Mouse (Mus musculus) intestine, embryonic 15.5 days (tissue): ENCODE results near the gene Smg6. TPM values are rescaled to one million over a fixed set of nuclear protein-coding genes. Genes with fewer than 3 reads are reported as not detected.
A peak's percentile ranks its signal among the peaks of the same experiment; 100 is the strongest.

Source experiments
- ATAC-seq: fragments of 200-750 bp; cut with Nextera tagmentation; 2 replicates; pipeline ENCODE4 v1.8.0; 2017; ENCODE audit warnings: moderate TSS enrichment, moderate library complexity
- H3K27ac ChIP-seq: fragments of 300-500 bp; sonication (generic); 2 replicates; pipeline ENCODE4 v1.5.1; 2015; ENCODE audit warnings: mild to moderate bottlenecking, inconsistent platforms
- H3K27me3 ChIP-seq: fragments of 300-500 bp; sonication (generic); replicated peaks from 2 replicates; pipeline ENCODE4 v1.6.1; 2015; ENCODE audit warnings: inconsistent platforms
- H3K36me3 ChIP-seq: fragments of 300-500 bp; sonication (generic); 2 replicates; pipeline ENCODE4 v1.6.1; 2015; ENCODE audit warnings: inconsistent platforms
- H3K4me1 ChIP-seq: fragments of 300-500 bp; sonication (generic); replicated peaks from 2 replicates; pipeline ENCODE4 v1.6.1; 2015; ENCODE audit warnings: inconsistent platforms
- H3K4me2 ChIP-seq: fragments of 300-500 bp; sonication (generic); replicated peaks from 2 replicates; pipeline ENCODE4 v1.6.1; 2015; ENCODE audit warnings: mild to moderate bottlenecking, inconsistent platforms
- H3K4me3 ChIP-seq: fragments of 300-500 bp; sonication (generic); replicated peaks from 2 replicates; pipeline ENCODE4 v1.5.1; 2015; ENCODE audit warnings: inconsistent platforms
- H3K9ac ChIP-seq: fragments of 300-500 bp; sonication (generic); 2 replicates; pipeline ENCODE4 v1.6.1; 2015; ENCODE audit warnings: inconsistent platforms
- H3K9me3 ChIP-seq: fragments of 300-500 bp; sonication (generic); 2 replicates; pipeline ENCODE4 v1.6.1; 2016; ENCODE audit warnings: inconsistent platforms
- WGBS: fragments of 180-500 bp; shearing (Covaris S2); methylation state at CpG from one replicate; pipeline ENCODE4 v1.1.7; 2015; 5-methylcytosine and 5-hydroxymethylcytosine counted together
- polyA plus RNA-seq: library from polyadenylated mRNA; unstranded; fragments of >200 nt; fragmentation: Nextera tagmentation; extraction: Ambion mirVana; gene quantifications from 2 replicates; pipeline ENCODE4 v1.2.1, GENCODE M21; 2015

Smg6 gene
- polyA plus RNA-seq, 1 experiment from 2014 or later, result 12.4 TPM

DNA sequence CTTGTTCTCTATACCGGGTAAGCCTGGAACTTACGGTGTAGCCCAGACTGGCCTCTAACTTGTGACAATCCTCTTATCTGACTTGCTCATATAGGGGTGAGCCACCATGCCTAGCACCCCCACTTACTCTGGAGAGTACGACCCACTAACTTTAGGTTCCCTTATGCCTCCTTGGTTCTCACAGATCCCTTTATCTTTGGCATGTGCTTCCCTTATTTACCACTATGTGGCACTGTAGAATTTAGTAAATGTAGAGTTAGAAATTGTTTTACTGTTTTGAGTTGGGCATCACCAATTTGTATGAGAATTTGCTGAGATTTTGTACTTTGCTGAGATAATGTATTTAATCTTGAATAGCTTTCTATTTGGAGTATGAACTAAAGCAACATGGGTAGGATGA lies 20.7 kb downstream of the Smg6 start:
- Histone ChIP-seq H3K9ac (no peak overlapping the region), H3K4me1 (no peaks in the 10 kb centered on the region), H3K27ac (no peak overlapping the region), H3K36me3 (peaks cover 11% of the 10 kb centered on the region; the same call in 1 of the 2 replicates), H3K4me3 (no peak overlapping the region), H3K4me2 (no peak overlapping the region), H3K27me3 (no peaks in the 10 kb centered on the region), H3K9me3 (no peaks in the 10 kb centered on the region)
- no peak for ATAC-seq
- 73% methylated on average over 3 of the region's 3 CpGs for WGBS

DNA sequence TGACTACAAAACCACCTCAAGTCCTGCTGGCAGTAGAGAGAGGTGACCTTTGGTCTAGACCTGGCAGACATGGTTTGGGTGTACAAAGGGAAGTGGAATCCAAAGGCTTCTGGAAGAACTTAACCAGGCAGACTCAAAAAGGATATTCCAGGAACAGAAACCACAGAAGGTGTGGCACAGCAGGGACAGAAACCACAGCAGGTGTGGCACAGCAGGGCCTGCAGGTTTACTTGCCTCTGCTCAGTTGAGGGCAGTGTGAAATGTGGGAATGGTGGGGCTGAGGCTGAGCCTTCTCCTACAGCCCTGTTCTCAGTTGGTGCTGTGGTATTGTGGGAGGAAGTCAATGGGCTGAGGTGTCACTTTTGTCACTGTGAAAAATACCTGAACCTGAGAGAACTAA lies 29.3 kb downstream of the Smg6 start:
- Histone ChIP-seq H3K9ac (no peak overlapping the region), H3K4me3 (no peak overlapping the region), H3K4me1 (no peaks in the 10 kb centered on the region), H3K27ac (peak overlapping the region; percentile 78), H3K36me3 (no peaks in the 10 kb centered on the region; the same call in 1 of the 2 replicates), H3K9me3 (no peaks in the 10 kb centered on the region), H3K27me3 (no peaks in the 10 kb centered on the region), H3K4me2 (no peak overlapping the region)
- peak; percentile 91 for ATAC-seq

DNA sequence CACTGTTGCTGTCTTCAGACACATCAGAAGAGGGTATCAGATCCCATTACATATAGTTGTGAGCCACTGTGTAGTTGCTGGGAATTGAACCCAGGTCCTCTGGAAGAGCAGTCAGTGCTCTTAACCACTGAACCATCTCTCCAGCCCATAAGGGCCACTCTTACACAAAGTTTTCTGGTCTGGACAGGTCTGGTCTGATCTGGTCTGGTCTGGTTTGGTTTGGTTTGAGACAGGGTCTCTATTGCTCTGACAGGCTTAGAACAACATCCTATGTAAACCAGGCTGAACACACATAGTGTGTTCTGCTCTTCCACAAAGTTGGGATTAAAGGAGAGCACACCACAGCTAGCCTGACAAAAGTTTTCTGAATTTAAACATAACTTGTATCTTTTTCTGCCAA lies 30.4 kb downstream of the Smg6 start:
- Histone ChIP-seq H3K36me3 (no peaks in the 10 kb centered on the region), H3K27ac (no peak overlapping the region)
- no peak for ATAC-seq

DNA sequence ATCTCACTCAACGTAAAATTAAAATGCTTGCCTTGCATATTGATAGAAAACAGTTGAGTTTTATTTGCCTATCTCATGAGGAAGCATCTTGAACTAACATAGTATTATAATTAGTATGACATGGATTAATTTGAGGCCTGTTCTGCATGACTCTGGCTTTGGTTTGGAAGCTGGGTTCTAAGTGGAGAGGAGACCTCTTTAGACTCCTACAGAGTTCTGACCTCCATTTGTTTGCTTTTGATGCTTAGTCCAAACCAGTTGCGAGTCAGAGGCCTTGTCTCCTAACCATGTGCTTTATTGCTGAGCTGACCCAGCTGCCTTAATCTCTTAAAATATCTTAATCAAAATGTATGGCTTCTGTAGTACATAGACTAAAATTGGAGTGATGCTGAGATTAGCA lies 32.0 kb downstream of the Smg6 start:
- Histone ChIP-seq H3K4me2 (no peak overlapping the region), H3K4me1 (no peaks in the 10 kb centered on the region), H3K9me3 (no peaks in the 10 kb centered on the region), H3K36me3 (no peaks in the 10 kb centered on the region), H3K9ac (no peak overlapping the region), H3K27me3 (no peaks in the 10 kb centered on the region), H3K27ac (no peak overlapping the region), H3K4me3 (no peak overlapping the region)
- no peak for ATAC-seq
- 78% methylated on average over 2 of the region's 2 CpGs for WGBS

More for the DNA sequence above, 30.4 kb downstream of the Smg6 start:
- no peak overlapping the region for H3K9ac ChIP-seq
- H3K4me1 ChIP-seq, result no peaks in the 10 kb centered on the region
- H3K27me3 ChIP-seq, result no peaks in the 10 kb centered on the region
- H3K9me3 ChIP-seq, result no peaks in the 10 kb centered on the region
- no peak overlapping the region for H3K4me2 ChIP-seq
- H3K4me3 ChIP-seq, result no peak overlapping the region

DNA sequence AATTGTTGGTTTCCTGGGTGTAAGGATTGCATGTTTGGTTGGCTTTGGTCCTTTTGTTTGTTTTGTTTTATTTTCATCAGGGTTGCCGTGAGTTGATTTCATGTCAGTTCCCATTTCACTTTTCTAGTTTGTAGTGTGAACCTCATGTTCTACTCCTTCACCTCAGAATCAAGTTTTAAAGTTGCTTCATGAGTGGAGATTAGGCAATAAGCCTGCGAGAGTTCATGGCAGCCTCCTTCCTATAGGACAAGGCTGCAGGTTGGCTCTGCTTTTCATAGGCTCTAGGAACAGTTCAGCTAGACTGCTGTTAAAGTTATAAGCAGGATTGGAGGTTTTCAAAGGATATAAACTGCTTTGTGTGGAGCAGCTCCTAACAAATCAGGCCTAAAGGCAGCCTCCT lies 33.9 kb downstream of the Smg6 start:
- no peak overlapping the region for H3K27ac ChIP-seq
- 82% methylated on average over 2 of the region's 2 CpGs for WGBS

DNA sequence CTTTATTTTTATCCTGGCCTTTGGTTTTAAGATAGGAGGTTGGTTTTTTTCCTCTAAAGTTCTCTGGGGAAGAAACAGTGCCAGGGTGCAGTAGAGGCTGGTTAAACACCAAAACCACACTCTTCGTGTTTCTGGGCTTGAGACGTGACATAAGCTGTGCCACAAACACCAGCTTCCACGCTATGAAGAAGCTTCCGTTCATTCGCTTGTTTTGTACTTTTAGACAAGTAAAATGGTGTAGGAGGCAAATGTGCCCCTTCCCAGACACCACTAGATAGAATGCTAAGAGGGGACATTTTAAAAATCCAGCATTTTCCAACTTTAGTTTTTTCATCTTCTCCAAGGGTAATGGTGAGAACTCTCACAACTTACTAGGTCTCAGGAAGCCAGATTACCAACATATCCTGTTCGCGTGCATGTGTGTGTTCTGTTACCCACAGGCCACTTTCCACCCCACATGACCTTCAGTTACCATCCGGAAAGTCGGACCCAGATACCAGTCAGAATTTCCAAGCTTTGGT lies 34.5 kb downstream of the Smg6 start:
- Histone ChIP-seq H3K36me3 (no peaks in the 10 kb centered on the region), H3K4me2 (no peak overlapping the region), H3K4me3 (no peak overlapping the region), H3K27me3 (no peaks in the 10 kb centered on the region), H3K4me1 (no peaks in the 10 kb centered on the region), H3K27ac (no peak overlapping the region), H3K9me3 (no peaks in the 10 kb centered on the region), H3K9ac (no peak overlapping the region)
- 90% methylated on average over 9 of the region's 9 CpGs for WGBS
- ATAC-seq, result no peak

More for the DNA sequence above, 33.9 kb downstream of the Smg6 start:
- H3K27me3 ChIP-seq, result no peaks in the 10 kb centered on the region
- no peaks in the 10 kb centered on the region for H3K36me3 ChIP-seq
- ATAC-seq, result no peak
- no peak overlapping the region for H3K9ac ChIP-seq
- no peaks in the 10 kb centered on the region for H3K9me3 ChIP-seq
- no peak overlapping the region for H3K4me3 ChIP-seq
- no peaks in the 10 kb centered on the region for H3K4me1 ChIP-seq
- H3K4me2 ChIP-seq, result no peak overlapping the region

DNA sequence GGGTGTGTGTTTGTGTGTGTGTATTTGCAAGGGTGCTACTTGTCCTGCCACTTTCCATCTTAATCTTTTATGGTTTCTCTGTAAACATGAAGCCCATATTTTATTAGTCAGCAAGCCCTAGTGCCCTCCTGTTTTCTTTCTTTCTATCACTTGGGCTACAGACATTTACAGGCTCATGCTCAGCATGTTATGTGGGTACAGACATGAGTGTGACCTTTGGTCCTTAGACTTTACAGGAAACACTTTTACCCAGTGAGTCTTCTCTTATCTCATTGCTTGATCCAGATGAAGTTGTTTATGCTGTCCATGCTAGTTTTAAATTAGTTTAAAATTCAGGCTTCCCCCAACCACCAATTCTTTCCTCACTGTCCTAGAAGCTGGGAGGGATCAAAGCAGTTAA lies 36.3 kb downstream of the Smg6 start:
- Histone ChIP-seq H3K4me3 (no peak overlapping the region), H3K27ac (no peak overlapping the region), H3K4me1 (no peaks in the 10 kb centered on the region), H3K36me3 (no peaks in the 10 kb centered on the region), H3K9ac (no peak overlapping the region), H3K9me3 (no peaks in the 10 kb centered on the region), H3K4me2 (no peak overlapping the region), H3K27me3 (no peaks in the 10 kb centered on the region)
- ATAC-seq, result peak; percentile 80

DNA sequence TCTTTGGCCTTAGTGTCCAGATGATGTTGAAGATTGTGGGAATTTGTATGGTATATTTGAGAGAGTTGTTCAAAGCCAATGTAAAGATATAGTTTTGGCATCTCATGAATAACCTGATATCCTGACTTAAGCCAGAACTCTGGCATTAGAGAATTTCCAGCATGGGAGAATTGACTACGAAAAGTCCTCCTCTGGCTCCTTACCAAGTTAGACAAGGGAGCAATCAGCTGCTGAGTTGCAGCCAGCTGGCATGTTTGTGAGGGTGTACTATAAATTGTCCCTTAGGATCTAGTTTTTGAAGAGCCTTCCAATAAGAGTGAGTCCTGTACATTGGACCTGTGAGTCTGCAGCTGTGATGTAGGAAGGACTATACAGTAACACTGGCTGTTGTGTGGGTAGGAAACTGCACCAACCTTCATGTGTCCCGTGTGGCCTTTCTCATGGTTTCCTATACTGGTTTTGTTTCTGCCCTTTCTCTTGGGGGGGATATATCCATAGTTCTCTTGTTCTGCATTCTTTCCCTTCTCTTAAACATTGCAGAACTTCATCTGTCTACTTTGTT lies 37.3 kb downstream of the Smg6 start:
- Histone ChIP-seq H3K27me3 (no peaks in the 10 kb centered on the region), H3K27ac (no peak overlapping the region), H3K4me1 (no peaks in the 10 kb centered on the region), H3K36me3 (no peaks in the 10 kb centered on the region), H3K4me3 (no peak overlapping the region), H3K9ac (no peak overlapping the region), H3K9me3 (no peaks in the 10 kb centered on the region), H3K4me2 (no peak overlapping the region)
- 73% methylated on average over 2 of the region's 2 CpGs for WGBS
- no peak for ATAC-seq

DNA sequence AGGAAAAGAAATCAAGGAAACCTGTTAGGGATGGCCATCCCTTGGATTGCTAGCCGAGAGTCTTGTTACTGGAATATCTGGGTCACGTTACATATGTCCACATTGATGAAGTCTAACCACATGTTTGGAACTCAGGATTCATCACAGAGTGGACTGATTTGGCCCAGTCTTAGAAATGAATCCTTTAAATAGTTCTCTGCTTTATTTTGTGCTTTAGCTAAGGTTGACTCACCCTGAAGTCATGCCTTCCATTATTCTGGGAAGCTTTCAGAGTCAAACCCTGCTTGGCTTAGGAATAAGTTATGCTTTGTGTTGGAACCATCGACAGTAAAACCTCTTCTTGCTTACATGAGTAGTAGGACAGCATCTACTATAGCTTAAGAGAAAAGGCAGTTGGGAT lies 39.9 kb downstream of the Smg6 start:
- H3K27me3 ChIP-seq, result no peaks in the 10 kb centered on the region
- H3K9me3 ChIP-seq, result no peaks in the 10 kb centered on the region
- ATAC-seq, result no peak
- H3K4me2 ChIP-seq, result no peak overlapping the region
- 91% methylated on average over 3 of the region's 3 CpGs for WGBS
- H3K9ac ChIP-seq, result no peak overlapping the region
- no peaks in the 10 kb centered on the region for H3K4me1 ChIP-seq
- H3K27ac ChIP-seq, result no peak overlapping the region
- H3K4me3 ChIP-seq, result no peak overlapping the region
- no peaks in the 10 kb centered on the region for H3K36me3 ChIP-seq

DNA sequence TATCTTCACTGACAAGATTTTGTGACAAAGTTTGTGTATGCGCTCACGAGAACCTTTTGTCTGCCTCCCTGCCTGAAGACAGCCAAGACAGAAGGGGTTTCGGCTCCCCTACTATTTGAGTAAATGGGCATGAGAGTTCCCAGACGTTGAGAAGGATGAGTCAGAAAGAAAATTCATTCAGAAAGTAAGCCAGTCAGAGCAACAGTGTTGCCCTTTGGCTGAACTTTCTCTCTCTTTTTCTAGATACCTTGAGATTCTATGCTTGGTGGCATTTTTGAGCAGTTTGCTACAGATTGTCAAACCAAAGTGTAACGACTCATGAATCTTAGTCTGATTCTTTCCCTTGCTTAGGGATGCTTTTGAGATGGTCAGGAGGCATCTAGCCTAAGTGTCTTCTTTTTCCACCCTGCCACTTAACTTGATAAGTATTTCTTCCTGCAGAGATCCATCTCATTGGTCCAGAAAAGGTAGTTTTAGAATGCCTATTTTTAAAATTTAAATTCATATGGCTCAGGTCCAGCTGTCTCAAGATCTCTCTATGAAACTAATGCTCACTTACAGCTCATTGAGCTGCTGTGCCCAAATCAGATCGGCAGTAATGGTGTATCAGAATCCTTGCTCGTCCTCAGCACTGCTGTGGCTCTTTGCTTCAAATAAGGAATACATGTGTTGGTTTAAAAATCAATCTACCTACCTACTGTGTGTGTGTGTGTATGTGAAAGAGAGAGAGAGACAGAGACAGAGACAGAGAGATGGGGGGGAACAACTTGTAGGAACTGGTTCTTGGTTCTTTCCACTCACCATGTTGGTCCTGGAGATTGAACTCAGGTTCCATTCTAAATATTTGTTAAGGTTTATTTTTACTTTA lies 47.9 kb downstream of the Smg6 start:
- Histone ChIP-seq H3K9ac (no peak overlapping the region), H3K4me1 (no peaks in the 10 kb centered on the region), H3K4me2 (no peak overlapping the region), H3K27me3 (no peaks in the 10 kb centered on the region), H3K9me3 (no peaks in the 10 kb centered on the region), H3K27ac (no peak overlapping the region), H3K4me3 (no peak overlapping the region), H3K36me3 (no peaks in the 10 kb centered on the region)
- whole genome bisulfite sequencing, result 76% methylated on average over 7 of the region's 7 CpGs
- no peak for ATAC-seq

DNA sequence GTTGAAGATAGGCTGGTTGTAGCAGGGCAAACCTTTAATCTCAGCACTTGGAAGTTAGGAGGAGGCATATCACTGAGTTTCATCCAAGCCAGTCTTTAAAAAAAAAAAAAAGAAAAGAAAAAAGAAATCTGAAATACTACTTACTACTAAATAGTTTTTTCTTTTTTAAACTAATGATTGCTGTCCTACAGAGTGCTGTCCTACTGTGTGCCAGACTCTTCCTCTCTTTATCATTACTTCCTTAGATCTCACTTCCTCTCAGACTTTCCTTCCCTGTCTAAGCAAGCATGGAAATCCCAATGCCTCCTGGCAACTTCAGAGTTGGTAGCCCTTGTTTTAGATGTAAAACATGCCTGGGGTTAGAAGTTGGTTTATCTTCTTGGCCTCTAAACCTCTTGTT lies 49.0 kb downstream of the Smg6 start:
- H3K27me3 ChIP-seq, result no peaks in the 10 kb centered on the region
- H3K36me3 ChIP-seq, result no peaks in the 10 kb centered on the region
- H3K9me3 ChIP-seq, result no peaks in the 10 kb centered on the region
- no peak overlapping the region for H3K4me3 ChIP-seq
- no peak overlapping the region for H3K27ac ChIP-seq
- ATAC-seq, result no peak
- H3K4me2 ChIP-seq, result no peak overlapping the region
- H3K9ac ChIP-seq, result no peak overlapping the region
- no peaks in the 10 kb centered on the region for H3K4me1 ChIP-seq

DNA sequence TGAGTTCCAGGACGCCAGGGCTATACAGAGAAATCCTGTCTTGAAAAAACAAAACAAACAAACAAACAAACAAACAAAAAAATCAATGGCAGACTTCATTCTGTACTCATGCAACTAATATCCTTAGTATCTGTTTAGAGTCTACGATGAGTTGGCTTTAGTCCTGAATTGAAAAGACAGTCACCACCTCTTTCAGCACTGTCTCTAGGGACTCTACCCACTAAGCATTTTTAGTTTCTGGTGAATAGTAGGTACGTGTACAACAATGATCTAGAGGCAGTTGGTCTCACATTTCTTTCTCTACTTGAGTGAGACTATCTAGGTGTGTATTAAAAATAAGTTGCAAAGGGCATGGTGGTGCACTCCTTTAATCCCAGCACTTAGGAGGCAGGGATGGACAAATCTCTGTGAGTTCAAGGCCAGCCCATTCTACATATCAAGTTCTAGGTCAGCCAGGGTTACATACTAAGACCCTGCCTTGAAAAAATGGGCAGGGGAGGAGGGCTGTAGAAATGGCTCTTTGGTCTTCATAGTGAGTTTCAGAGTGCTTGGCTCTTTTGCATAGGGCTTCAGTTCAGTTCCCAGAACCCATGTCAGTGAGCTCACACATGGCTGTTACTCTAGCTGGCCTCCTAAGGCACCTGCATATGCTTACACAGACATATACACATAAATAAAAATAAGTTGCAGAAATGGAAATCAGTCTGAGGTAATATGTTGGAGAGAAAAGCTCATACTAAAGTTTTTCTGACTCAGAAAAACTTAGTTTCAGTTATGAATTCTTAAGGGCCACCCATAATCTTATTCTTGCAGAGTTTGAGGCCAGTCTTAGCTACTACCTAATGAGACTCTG lies 51.4 kb downstream of the Smg6 start:
- H3K9me3 ChIP-seq, result no peaks in the 10 kb centered on the region
- 0 out of 2 replicates have a peak, but pooled peaks cover 3% of the 10 kb centered on the region for H3K36me3 ChIP-seq
- no peaks in the 10 kb centered on the region for H3K27me3 ChIP-seq
- H3K4me3 ChIP-seq, result no peak overlapping the region
- no peak overlapping the region for H3K27ac ChIP-seq
- WGBS, result 86% methylated on average over 3 of the region's 3 CpGs
- no peak for ATAC-seq
- H3K9ac ChIP-seq, result no peak overlapping the region
- H3K4me2 ChIP-seq, result no peak overlapping the region
- H3K4me1 ChIP-seq, result no peaks in the 10 kb centered on the region
